Mouse (Mus musculus) cerebellum, adult 2 months (tissue): ENCODE measurements at regions not wholly inside any gene's neighbourhood (a gene's known extent, or its start where the extent isn't known, plus 50 kb on each side); places are given as distances from the start of the nearest gene placed in this dataset.

Source experiments
- CTCF ChIP-seq: fragments of 200-500 bp; IDR thresholded peaks from 2 replicates; pipeline ENCODE4 v1.5.1; 2011; ENCODE audit warnings: low read depth, mild to moderate bottlenecking, control low read depth, low read length, moderate library complexity, borderline replicate concordance; ENCODE audit not compliant: insufficient read depth
- POLR2A ChIP-seq: fragments of 200-500 bp; IDR thresholded peaks from 2 replicates; pipeline ENCODE4 v1.6.1; 2011; ENCODE audit warnings: low read length, control low read depth, borderline replicate concordance; ENCODE audit not compliant: insufficient read depth

DNA sequence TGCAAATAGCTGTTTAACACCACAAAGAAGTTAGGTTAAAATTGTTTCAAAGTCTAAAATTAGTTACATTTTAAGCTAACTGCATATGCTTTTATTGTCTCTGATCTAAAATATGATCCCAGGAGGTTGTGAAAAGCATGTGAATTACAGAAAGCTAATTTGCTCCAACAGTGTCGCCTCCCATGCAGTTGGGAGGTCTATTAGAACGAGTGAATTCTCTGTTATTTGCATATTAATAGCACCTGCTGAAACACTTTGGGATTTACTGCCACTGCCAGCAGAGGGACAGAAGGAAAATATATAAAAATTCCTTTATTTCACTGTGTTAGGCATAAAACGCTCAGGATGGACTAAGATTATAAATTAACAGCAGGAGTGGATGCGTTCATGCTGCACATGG lies 947.7 kb downstream of the 5730522E02Rik start:
- TF ChIP-seq CTCF: no peak
- no peak for TF ChIP-seq POLR2A
